Mouse (Mus musculus) megakaryocyte-erythroid progenitor cell, adult 5-6 weeks (primary cell): ENCODE measurements at regions not wholly inside any gene's neighbourhood (a gene's known extent, or its start where the extent isn't known, plus 50 kb on each side); places are given as distances from the start of the nearest gene placed in this dataset.

Experiments
- ATAC-seq: replicated peaks from 2 replicates; pipeline ENCODE4 v1.8.0; 2016; ENCODE audit warnings: mild to moderate bottlenecking, inconsistent platforms; ENCODE audit not compliant: severe bottlenecking, poor library complexity, low FRiP score, low TSS enrichment

- no peak for ATAC-seq
These were observed 161.3 kb downstream of the Plpp3 start for GRCm38 (mm10) chr4:105318421-105318820.

DNA sequence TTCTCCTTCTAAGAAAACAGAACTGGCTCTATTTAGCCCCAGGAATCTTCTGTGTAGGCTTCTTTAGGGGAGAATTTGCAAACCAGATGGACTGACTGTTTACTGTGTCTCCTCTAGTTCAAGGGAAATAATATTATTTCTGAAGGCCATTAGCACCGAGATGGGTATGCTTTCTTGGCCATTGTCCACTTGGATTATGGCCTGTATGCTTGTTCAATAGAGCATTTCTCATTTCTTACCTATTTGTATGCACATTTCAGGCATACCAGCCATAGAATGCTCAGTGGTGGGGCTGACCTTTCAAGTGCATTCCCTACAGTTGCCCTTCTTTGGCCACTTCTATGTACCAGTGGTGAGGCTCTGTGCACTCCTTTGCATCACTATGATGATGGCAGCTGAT is 166.3 kb downstream of the Plpp3 start:
- no peak for ATAC-seq

DNA sequence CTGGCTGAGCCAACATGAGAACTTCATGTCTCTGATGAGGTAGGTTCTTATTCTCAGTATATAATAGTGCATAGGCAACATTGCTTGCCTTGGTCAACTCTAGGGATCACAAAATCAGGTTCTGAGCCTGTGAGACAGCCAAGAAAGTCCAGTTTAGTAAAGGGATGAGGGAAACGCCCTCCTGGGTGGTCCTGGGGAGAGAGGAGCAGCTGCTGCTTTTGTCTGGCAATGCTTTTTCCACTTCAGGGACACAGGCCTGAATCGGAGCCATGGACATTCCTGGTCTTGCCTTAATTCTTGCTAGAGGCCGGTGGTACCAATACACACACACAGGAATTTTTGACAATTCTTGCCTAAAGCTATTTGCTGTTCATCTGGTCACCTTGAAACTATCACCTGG is 169.8 kb downstream of the Plpp3 start:
- ATAC-seq, result no peak

- no peak for ATAC-seq
These were observed 170.7 kb downstream of the Plpp3 start for GRCm38 (mm10) chr4:105327711-105328471.

DNA sequence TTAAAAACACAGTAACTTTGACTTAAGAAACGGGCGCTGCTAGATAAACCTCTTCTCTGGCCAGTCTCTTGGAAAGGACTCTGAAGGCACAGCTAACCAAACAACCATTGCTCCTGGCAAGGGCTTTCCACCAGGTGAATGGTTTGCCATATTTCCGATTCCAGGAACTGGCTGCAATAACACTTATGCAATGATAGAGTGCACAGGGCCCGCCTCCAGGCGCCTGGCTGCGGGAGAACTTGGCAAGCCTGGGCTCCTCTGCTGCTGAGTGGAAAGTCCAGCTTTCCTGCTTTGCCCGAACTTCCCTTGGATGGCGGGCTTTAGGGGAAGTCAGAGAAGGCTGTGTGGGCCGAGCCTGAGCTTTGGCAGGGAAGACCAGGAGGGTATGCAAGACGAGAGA is 171.6 kb downstream of the Plpp3 start:
- ATAC-seq, result no peak

DNA sequence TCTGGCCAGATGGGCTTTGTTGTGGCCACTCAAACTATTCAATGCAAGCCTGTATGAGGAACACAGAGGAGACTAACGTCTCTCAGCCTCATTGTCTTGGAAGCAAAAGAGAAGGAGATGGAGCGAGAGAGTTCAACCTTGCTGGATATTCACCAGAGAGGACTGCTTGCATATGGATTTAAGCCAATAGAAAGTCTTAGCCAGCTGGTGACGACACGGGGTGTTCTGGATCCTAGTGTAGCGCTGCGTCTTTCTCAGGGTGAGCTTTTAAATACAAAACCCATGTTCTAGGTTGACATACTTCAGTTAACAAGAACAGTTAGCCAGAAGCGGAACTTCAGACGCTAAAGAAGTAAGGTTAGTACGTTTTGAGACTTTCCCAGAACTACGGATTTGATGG is 174.9 kb downstream of the Plpp3 start:
- no peak for ATAC-seq

- no peak for ATAC-seq
These were observed 178.7 kb downstream of the Plpp3 start for GRCm38 (mm10) chr4:105335872-105336271.

DNA sequence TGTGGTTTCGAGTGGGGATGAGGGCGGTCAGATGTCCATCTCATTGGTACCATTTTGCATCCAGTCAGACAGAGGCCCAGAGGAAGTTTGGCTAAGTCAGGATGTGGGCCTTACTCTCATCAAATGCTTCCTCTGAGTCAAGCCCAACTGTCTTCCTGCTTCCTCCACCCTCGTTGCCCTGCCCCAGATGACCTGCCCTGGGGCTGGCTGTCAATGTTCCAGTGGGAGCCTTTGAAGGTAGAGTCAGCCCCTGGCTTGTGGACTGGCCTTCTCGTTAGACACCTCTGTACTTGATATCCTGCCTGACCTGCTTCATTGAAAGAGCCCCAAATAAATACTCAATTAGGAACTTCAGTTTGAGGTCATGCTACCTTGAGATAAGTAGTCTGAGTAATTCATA is 179.4 kb downstream of the Plpp3 start:
- no peak for ATAC-seq

DNA sequence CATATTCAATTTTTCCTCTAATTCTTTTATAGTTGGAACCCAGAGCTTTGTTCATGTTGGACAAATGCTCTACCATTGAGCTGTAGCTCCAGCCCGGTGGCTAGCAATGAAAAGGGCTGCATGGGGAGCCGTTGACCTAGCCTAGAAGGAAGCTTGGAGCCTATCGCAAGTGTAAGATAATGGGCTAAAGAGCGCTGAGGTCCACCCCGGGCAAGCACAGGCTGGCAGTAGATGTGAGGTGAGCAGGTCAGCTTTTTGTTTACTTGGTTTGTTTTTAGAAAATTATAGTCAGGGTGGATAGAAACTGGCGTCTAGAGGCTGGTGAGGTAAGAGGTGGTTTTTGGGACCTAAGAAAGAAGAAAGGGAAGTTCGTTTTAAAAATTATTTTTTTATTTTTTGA is 181.0 kb downstream of the Plpp3 start:
- ATAC-seq, result no peak

DNA sequence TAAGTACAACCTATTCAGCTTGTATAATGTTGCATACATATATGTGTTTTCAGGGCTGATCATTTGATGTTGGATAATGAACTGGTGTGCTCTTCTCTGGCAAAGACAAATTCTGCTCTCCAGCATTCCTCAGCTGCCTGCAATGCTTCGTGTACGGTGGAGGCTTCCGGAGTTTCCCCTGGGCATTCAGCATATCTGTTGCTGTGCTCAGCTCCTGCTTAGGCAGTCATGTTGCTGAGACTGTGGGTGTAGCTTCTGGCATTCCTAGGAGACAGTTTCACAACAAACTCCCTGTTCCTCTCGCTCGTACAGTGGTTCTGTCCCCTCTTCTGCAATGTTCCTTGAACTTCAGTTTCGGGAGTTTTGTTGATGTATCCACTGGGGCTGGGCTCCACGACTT is 181.7 kb downstream of the Plpp3 start:
- no peak for ATAC-seq

- no peak for ATAC-seq
These were observed 184.1 kb downstream of the Plpp3 start for GRCm38 (mm10) chr4:105341274-105341673.

DNA sequence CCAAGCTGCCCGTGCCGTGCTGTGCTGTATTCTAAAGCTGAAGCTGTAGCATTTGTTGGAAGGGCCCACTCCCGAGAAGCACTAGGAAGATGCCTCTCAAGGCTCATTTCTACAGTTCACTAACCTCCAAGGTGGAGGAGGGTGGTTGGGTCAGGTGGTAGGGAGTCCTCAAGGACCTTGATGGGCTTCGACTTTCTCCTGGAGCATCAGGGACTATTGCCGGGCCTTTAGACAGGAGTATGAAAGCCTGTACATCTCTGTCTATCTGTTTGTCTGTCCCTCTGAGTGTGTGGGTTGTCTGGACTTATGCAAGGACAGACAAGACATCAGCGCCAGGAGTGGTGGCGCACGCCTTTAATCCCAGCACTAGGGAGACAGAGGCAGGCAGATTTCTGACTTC is 189.7 kb downstream of the Plpp3 start:
- no peak for ATAC-seq

- ATAC-seq, result no peak
These were observed 190.8 kb downstream of the Plpp3 start for GRCm38 (mm10) chr4:105347911-105348310.

GRCm38 (mm10) chr4:105349316-105350207 is 192.4 kb downstream of the Plpp3 start:
- ATAC-seq, result no peak

DNA sequence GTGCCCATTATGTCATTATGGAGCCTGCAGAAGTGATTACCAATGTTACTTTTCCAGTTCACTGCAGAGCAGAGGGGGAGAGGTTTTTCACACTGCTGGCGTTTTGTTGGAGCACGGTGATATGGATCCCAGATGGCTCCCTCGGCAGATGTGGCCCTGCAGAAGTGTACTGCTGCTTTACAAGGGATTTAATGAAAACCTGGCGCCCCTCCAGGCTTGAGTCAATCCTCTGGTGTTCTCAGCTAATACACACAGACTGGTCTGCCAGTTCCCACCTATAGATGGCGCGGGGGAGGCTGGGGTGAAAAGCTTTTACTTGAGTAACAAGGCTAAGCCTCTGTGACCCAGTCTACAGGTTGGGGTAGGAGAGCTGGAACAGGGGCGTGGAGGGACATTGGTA is 195.2 kb downstream of the Plpp3 start:
- ATAC-seq, result no peak

DNA sequence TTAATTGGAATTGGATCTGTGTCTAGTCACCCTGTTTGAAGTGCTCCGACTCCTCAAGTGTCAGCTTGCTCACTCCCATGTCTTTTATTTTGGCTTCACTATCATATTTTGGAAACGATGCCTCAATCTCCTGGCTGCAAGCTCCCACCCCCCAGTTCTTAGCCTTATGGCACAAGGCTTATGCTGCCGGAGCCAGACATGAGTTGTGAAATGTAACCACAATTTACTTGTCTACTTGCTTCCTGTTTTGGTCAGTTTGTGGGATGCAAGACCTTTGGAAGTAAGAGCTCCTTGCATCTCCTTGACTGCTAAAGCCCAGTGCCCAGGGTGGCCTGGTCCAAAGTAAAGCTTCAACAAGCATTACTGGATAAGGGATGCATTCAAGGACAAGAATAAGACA is 195.8 kb downstream of the Plpp3 start:
- ATAC-seq, result no peak

- ATAC-seq, result no peak
These were observed 196.9 kb downstream of the Plpp3 start for GRCm38 (mm10) chr4:105354097-105354496.

- ATAC-seq, result no peak
These were observed 199.5 kb downstream of the Plpp3 start for GRCm38 (mm10) chr4:105356616-105357015.

DNA sequence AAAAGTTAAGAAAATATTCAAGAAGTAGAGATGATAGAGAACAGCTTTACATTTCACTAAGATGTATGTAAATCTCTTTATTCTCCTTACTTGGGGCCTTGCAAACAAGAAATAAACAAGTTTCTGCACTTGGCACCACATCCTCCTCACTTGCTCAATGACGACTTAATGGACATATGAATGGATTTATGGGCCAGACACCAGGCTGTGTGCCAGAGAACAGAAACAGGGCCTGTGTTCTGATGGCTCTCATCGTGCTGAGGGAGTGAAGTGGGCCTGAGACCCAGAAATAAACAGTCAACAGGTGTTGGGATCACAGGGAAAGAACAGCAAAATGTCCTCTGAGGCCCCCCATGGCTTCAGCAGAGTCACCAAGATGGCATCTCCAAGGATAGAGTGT is 201.6 kb downstream of the Plpp3 start:
- no peak for ATAC-seq

DNA sequence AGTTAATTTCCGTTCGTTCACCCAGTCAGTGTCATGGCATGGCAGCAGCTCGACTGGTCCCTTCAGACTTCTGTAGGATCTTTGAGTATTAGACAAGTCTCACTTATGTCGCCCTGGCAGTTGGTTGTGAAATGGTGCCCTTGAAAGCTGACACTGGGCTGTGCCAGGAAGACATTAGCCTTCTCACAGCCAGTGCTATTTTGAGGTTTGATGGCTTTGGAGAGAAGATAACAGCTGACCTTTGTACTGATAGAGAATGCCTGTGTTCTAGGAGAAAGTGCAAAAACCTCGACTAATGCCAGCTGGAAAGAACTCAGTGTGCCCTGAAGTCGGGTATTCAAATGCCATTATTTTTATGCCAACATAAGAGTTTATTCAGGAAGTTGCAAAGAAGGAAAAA is 207.3 kb downstream of the Plpp3 start:
- no peak for ATAC-seq

DNA sequence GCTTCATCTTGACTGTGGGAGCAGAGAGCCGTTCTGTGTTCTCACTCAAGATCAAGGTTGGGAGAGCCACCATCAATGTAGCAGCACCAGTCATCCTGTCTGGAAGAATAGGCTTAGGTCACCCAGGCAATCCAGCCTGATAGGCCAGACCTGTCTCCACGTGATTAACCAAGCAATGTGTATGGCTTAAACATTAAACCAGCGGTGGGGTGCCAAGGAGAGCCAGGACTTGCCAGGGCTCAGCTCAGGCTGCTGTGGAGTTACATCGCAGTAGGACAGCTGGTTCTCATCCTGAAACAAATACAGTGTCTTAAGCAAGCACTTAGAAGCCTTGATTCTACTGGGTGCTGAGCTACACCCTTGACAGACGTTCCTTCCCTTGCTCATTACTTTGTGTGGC is 207.9 kb downstream of the Plpp3 start:
- no peak for ATAC-seq
